Mouse (Mus musculus): ENCODE data around the gene Nup107. TPM values are rescaled to one million over a fixed set of nuclear protein-coding genes. Genes with fewer than 3 reads are reported as not detected.

Nup107 gene
- total and polyA plus RNA-seq, 2 experiments from 2014 or later = 12.5 to 19.0 TPM

- Histone ChIP-seq H3K4me3 (ENCODE audit: low read length) (no peak overlapping the region), H3K36me3 (ENCODE audit: insufficient read depth, low read length) (no peaks in the 10 kb centered on the region), H3K9ac (replicated peaks; ENCODE audit: low read length) (no peak overlapping the region), H3K4me1 (ENCODE audit: insufficient read depth, low read length) (no peaks in the 10 kb centered on the region), H3K4me2 (ENCODE audit: low read depth, low read length) (no peak overlapping the region), H3K9me3 (ENCODE audit: low read length) (no peaks in the 10 kb centered on the region), H3K27me3 (ENCODE audit: insufficient read depth, low read length) (no peaks in the 10 kb centered on the region), H3K27ac (no peak overlapping the region)
- TF ChIP-seq CTCF (IDR thresholded peaks at IDR 0.05; ENCODE audit: low read depth) = no peak
- ATAC-seq (no peak), DNase-seq (ENCODE audit: low spot score) (no peak)
- WGBS = 50% methylated on average over 9 of the region's 9 CpGs
Observed at GRCm38 (mm10) chr10:117805919-117806318, 13.4 kb upstream of the Nup107 start.

- Histone ChIP-seq H3K27me3 (ENCODE audit: insufficient read depth, low read length) (no peaks in the 10 kb centered on the region), H3K4me2 (ENCODE audit: low read depth, low read length) (no peak overlapping the region), H3K4me1 (ENCODE audit: insufficient read depth, low read length) (no peaks in the 10 kb centered on the region), H3K9ac (replicated peaks; ENCODE audit: low read length) (no peak overlapping the region), H3K36me3 (ENCODE audit: insufficient read depth, low read length) (no peaks in the 10 kb centered on the region), H3K9me3 (ENCODE audit: low read length) (no peaks in the 10 kb centered on the region), H3K4me3 (ENCODE audit: low read length) (no peak overlapping the region), H3K27ac (no peak overlapping the region)
- no peak for TF ChIP-seq CTCF (IDR thresholded peaks at IDR 0.05; ENCODE audit: low read depth)
- ATAC-seq = no peak
- DNase-seq (ENCODE audit: low spot score) = no peak
- 90% methylated on average over 31 of the region's 31 CpGs for WGBS
Observed at GRCm38 (mm10) chr10:117803870-117804850, 11.7 kb upstream of the Nup107 start.

GRCm38 (mm10) chr10:117801886-117802285 is 9.4 kb upstream of the Nup107 start:
- no peak for TF ChIP-seq CTCF (IDR thresholded peaks at IDR 0.05; ENCODE audit: low read depth)
- no peaks in the 10 kb centered on the region for H3K4me1 ChIP-seq (ENCODE audit: insufficient read depth, low read length)
- H3K4me2 ChIP-seq (ENCODE audit: low read depth, low read length) = no peak overlapping the region
- H3K27me3 ChIP-seq (ENCODE audit: insufficient read depth, low read length) = no peaks in the 10 kb centered on the region
- H3K9ac ChIP-seq (replicated peaks; ENCODE audit: low read length) = no peak overlapping the region
- no peaks in the 10 kb centered on the region for H3K9me3 ChIP-seq (ENCODE audit: low read length)
- H3K36me3 ChIP-seq (ENCODE audit: insufficient read depth, low read length) = no peaks in the 10 kb centered on the region
- DNase-seq (ENCODE audit: low spot score) (no peak), ATAC-seq (no peak)
- no peak overlapping the region for H3K4me3 ChIP-seq (ENCODE audit: low read length)
- 93% methylated on average over 9 of the region's 9 CpGs for whole genome bisulfite sequencing
- no peak overlapping the region for H3K27ac ChIP-seq

- DNase-seq (ENCODE audit: low spot score) = no peak
- Histone ChIP-seq H3K4me3 (ENCODE audit: low read length) (no peak overlapping the region), H3K27me3 (ENCODE audit: insufficient read depth, low read length) (no peaks in the 10 kb centered on the region), H3K4me1 (ENCODE audit: insufficient read depth, low read length) (no peaks in the 10 kb centered on the region), H3K4me2 (ENCODE audit: low read depth, low read length) (no peak overlapping the region), H3K27ac (no peak overlapping the region), H3K9ac (replicated peaks; ENCODE audit: low read length) (no peak overlapping the region), H3K9me3 (ENCODE audit: low read length) (no peaks in the 10 kb centered on the region), H3K36me3 (ENCODE audit: insufficient read depth, low read length) (no peaks in the 10 kb centered on the region)
- no peak for ATAC-seq
- no peak for TF ChIP-seq CTCF (IDR thresholded peaks at IDR 0.05; ENCODE audit: low read depth)
- 92% methylated on average over 11 of the region's 11 CpGs for WGBS
Observed at GRCm38 (mm10) chr10:117799806-117800205, 7.3 kb upstream of the Nup107 start.

DNA sequence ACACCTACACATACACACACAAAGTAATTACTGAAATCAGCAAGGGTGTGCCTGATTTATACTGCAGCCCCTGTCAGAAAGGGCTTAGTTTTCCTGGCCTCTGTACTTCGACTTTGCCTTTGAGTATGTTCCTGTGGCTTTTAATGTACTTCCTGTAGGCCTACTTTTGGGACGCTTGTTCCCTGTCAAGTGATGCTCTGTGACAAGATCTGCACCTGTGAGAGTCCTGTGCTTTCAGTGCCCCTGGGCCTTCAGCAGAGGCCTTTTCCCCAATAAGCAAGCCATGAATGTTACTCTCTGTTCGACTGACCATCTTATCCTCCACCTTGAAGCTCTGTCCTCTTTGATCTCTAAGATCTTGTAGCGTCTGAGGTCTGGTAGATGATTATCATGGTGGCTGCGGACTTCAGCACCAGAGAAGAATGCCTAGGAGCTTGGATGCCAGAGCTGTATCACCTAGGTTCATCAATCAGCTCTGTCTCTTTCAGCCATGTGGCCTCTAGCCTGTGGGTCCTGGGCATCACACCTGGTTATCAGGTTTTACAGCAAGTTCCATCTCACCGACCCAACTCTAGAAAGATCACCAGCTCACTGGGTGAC is 6.0 kb upstream of the Nup107 start:
- Histone ChIP-seq H3K4me2 (ENCODE audit: low read depth, low read length) (no peak overlapping the region), H3K9me3 (ENCODE audit: low read length) (no peaks in the 10 kb centered on the region)
- WGBS = 86% methylated on average over 6 of the region's 6 CpGs

DNA sequence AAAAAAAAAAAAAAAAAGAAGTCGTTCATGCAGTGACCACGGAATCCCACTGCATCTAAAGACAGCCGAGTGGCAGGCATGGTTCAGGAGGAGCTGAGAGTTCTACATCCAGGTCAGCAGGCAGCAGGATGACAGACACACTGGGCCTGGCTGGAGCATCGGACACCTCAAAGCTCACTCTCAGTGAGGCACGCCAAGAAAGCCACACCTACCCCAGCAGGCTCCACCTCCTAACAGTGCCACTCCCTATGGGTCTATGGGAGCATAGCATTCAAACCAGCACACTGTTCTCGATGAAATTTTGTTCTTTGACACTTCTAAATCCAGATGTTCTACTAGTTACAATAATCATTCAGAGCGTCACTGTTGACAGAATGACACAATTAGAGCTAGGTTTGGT is 5.2 kb upstream of the Nup107 start:
- Histone ChIP-seq H3K4me2 (ENCODE audit: low read depth, low read length) (no peak overlapping the region), H3K4me3 (ENCODE audit: low read length) (no peak overlapping the region), H3K27ac (no peak overlapping the region), H3K9ac (replicated peaks; ENCODE audit: low read length) (no peak overlapping the region), H3K27me3 (ENCODE audit: insufficient read depth, low read length) (no peaks in the 10 kb centered on the region), H3K9me3 (ENCODE audit: low read length) (no peaks in the 10 kb centered on the region), H3K4me1 (ENCODE audit: insufficient read depth, low read length) (no peaks in the 10 kb centered on the region), H3K36me3 (ENCODE audit: insufficient read depth, low read length) (no peaks in the 10 kb centered on the region)
- ATAC-seq (no peak), DNase-seq (ENCODE audit: low spot score) (no peak)
- WGBS = 71% methylated on average over 7 of the region's 7 CpGs
- TF ChIP-seq CTCF (IDR thresholded peaks at IDR 0.05; ENCODE audit: low read depth) = no peak

More for the DNA sequence above, 6.0 kb upstream of the Nup107 start:
- Histone ChIP-seq H3K27me3 (ENCODE audit: insufficient read depth, low read length) (no peaks in the 10 kb centered on the region), H3K4me3 (ENCODE audit: low read length) (no peak overlapping the region), H3K9ac (replicated peaks; ENCODE audit: low read length) (no peak overlapping the region), H3K27ac (no peak overlapping the region), H3K4me1 (ENCODE audit: insufficient read depth, low read length) (no peaks in the 10 kb centered on the region), H3K36me3 (ENCODE audit: insufficient read depth, low read length) (no peaks in the 10 kb centered on the region)
- TF ChIP-seq CTCF (IDR thresholded peaks at IDR 0.05; ENCODE audit: low read depth) = no peak
- no peak for ATAC-seq
- DNase-seq (ENCODE audit: low spot score) = no peak
